Mouse (Mus musculus) liver, embryonic 12.5 days (tissue): ENCODE measurements around the gene Adgrg1. TPM values are rescaled to one million over a fixed set of nuclear protein-coding genes. Genes with fewer than 3 reads are reported as not detected.

Experiments used
- ATAC-seq: fragments of 200-750 bp; cut with Nextera tagmentation; 2 replicates; pipeline ENCODE4 v1.8.0; 2017; ENCODE audit warnings: moderate number of reproducible peaks, mild to moderate bottlenecking, moderate library complexity
- H3K27ac ChIP-seq: fragments of 300-500 bp; sonication (generic); 2 replicates; pipeline ENCODE4 v1.5.1; 2016; ENCODE audit warnings: mild to moderate bottlenecking
- H3K27me3 ChIP-seq: fragments of 300-500 bp; sonication (generic); replicated peaks from 2 replicates; pipeline ENCODE4 v1.6.1; 2016; ENCODE audit warnings: mild to moderate bottlenecking, moderate library complexity
- H3K36me3 ChIP-seq: fragments of 300-500 bp; sonication (generic); 2 replicates; pipeline ENCODE4 v1.6.1; 2016; ENCODE audit warnings: mild to moderate bottlenecking, moderate library complexity
- H3K4me1 ChIP-seq: fragments of 300-500 bp; sonication (generic); 2 replicates; pipeline ENCODE4 v1.6.1; 2016
- H3K4me2 ChIP-seq: fragments of 300-500 bp; sonication (generic); 2 replicates; pipeline ENCODE4 v1.6.1; 2016; ENCODE audit warnings: mild to moderate bottlenecking, moderate library complexity
- H3K4me3 ChIP-seq: fragments of 300-500 bp; sonication (generic); 2 replicates; pipeline ENCODE4 v1.5.1; 2016; ENCODE audit warnings: mild to moderate bottlenecking, moderate library complexity
- H3K9ac ChIP-seq: fragments of 300-500 bp; sonication (generic); 2 replicates; pipeline ENCODE4 v1.6.1; 2016; ENCODE audit warnings: mild to moderate bottlenecking, moderate library complexity
- H3K9me3 ChIP-seq: fragments of 300-500 bp; sonication (generic); replicated peaks from 2 replicates; pipeline ENCODE4 v1.6.1; 2016; ENCODE audit warnings: mild to moderate bottlenecking, moderate library complexity
- WGBS: fragments of 180-500 bp; shearing (Covaris S2); methylation state at CpG from one replicate; pipeline ENCODE4 v1.1.7; 2016; ENCODE audit not compliant: insufficient replicate concordance; 5-methylcytosine and 5-hydroxymethylcytosine counted together
- polyA plus RNA-seq: library from polyadenylated mRNA; unstranded; fragments of >200 nt; fragmentation: Nextera tagmentation; extraction: Ambion mirVana; gene quantifications from 2 replicates; pipeline ENCODE4 v1.2.1, GENCODE M21; 2016

Adgrg1 gene
- polyA plus RNA-seq, 1 experiment from 2014 or later, result 78.5 TPM

GRCm38 (mm10) chr8:94954368-94954737 lies 20.2 kb upstream of the Adgrg1 start:
- peak overlapping the region; percentile 44; the same call in 1 of the 2 replicates for H3K9ac ChIP-seq
- no peak for ATAC-seq
- no peaks in the 10 kb centered on the region for H3K36me3 ChIP-seq
- peaks cover 45% of the 10 kb centered on the region for H3K4me1 ChIP-seq
- peak overlapping the region; percentile 41; the same call in 1 of the 2 replicates for H3K4me2 ChIP-seq
- H3K27ac ChIP-seq, result peak overlapping the region; percentile 86
- no peaks in the 10 kb centered on the region for H3K9me3 ChIP-seq
- WGBS, result 73% methylated on average over 7 of the region's 7 CpGs
- no peaks in the 10 kb centered on the region for H3K27me3 ChIP-seq
- no peak overlapping the region for H3K4me3 ChIP-seq

GRCm38 (mm10) chr8:94954921-94955758 lies 19.4 kb upstream of the Adgrg1 start:
- H3K36me3 ChIP-seq, result no peaks in the 10 kb centered on the region
- H3K9ac ChIP-seq, result peak overlapping the region; percentile 44; the same call in 1 of the 2 replicates
- H3K27ac ChIP-seq, result peak overlapping the region; percentile 86
- no peaks in the 10 kb centered on the region for H3K9me3 ChIP-seq
- ATAC-seq, result peak; percentile 76
- H3K4me2 ChIP-seq, result peak overlapping the region; percentile 41
- 9% methylated on average over 9 of the region's 9 CpGs for WGBS
- no peaks in the 10 kb centered on the region for H3K27me3 ChIP-seq
- peak overlapping the region; percentile 2; the same call in 1 of the 2 replicates for H3K4me3 ChIP-seq
- H3K4me1 ChIP-seq, result peaks cover 47% of the 10 kb centered on the region

GRCm38 (mm10) chr8:94956078-94956574 lies 18.4 kb upstream of the Adgrg1 start:
- H3K9ac ChIP-seq, result no peak overlapping the region
- no peaks in the 10 kb centered on the region for H3K27me3 ChIP-seq
- H3K4me3 ChIP-seq, result no peak overlapping the region
- no peaks in the 10 kb centered on the region for H3K9me3 ChIP-seq
- peak; percentile 28; the same call in 1 of the 2 replicates for ATAC-seq
- peaks cover 50% of the 10 kb centered on the region for H3K4me1 ChIP-seq
- H3K27ac ChIP-seq, result peak overlapping the region; percentile 86
- no peaks in the 10 kb centered on the region for H3K36me3 ChIP-seq
- no peak overlapping the region for H3K4me2 ChIP-seq
- WGBS, result 79% methylated on average over 1 of the region's 1 CpGs

- peak overlapping the region; percentile 98 for H3K27ac ChIP-seq
- no peak overlapping the region for H3K4me2 ChIP-seq
- peak overlapping the region; percentile 23; the same call in 1 of the 2 replicates for H3K9ac ChIP-seq
- H3K9me3 ChIP-seq, result no peaks in the 10 kb centered on the region
- no peaks in the 10 kb centered on the region for H3K36me3 ChIP-seq
- H3K4me1 ChIP-seq, result peaks cover 68% of the 10 kb centered on the region
- 74% methylated on average over 1 of the region's 1 CpGs for WGBS
- H3K4me3 ChIP-seq, result no peak overlapping the region
- ATAC-seq, result no peak
- no peaks in the 10 kb centered on the region for H3K27me3 ChIP-seq
These were observed 12.3 kb upstream of the Adgrg1 start for GRCm38 (mm10) chr8:94962201-94962600.

GRCm38 (mm10) chr8:94964828-94965227 lies 9.7 kb upstream of the Adgrg1 start:
- ATAC-seq, result peak; percentile 95
- peak overlapping the region; percentile 67 for H3K9ac ChIP-seq
- peaks cover 88% of the 10 kb centered on the region for H3K4me1 ChIP-seq

GRCm38 (mm10) chr8:94966578-94966977 lies 8.0 kb upstream of the Adgrg1 start:
- Histone ChIP-seq H3K4me1 (peaks cover 97% of the 10 kb centered on the region), H3K36me3 (no peaks in the 10 kb centered on the region), H3K9ac (peak overlapping the region; percentile 43), H3K27ac (peak overlapping the region; percentile 98), H3K4me2 (0 out of 2 replicates have a peak overlapping the region, but pooled peaks have one; percentile 3), H3K4me3 (no peak overlapping the region), H3K9me3 (no peaks in the 10 kb centered on the region), H3K27me3 (no peaks in the 10 kb centered on the region)
- ATAC-seq, result no peak
- WGBS, result 5% methylated on average over 7 of the region's 7 CpGs

More at GRCm38 (mm10) chr8:94964828-94965227, 9.7 kb upstream of the Adgrg1 start:
- Histone ChIP-seq H3K27ac (peak overlapping the region; percentile 98), H3K9me3 (no peaks in the 10 kb centered on the region), H3K4me2 (peak overlapping the region; percentile 58), H3K36me3 (no peaks in the 10 kb centered on the region), H3K4me3 (peak overlapping the region; percentile 37), H3K27me3 (no peaks in the 10 kb centered on the region)
- 6% methylated on average over 10 of the region's 10 CpGs for WGBS

GRCm38 (mm10) chr8:94967071-94967470 lies 7.5 kb upstream of the Adgrg1 start:
- WGBS, result 33% methylated on average over 4 of the region's 4 CpGs
- H3K9me3 ChIP-seq, result no peaks in the 10 kb centered on the region
- H3K4me3 ChIP-seq, result no peak overlapping the region
- peak overlapping the region; percentile 43 for H3K9ac ChIP-seq
- ATAC-seq, result no peak
- H3K4me1 ChIP-seq, result peaks cover 94% of the 10 kb centered on the region
- 0 out of 2 replicates have a peak overlapping the region, but pooled peaks have one; percentile 3 for H3K4me2 ChIP-seq
- no peaks in the 10 kb centered on the region for H3K27me3 ChIP-seq
- H3K27ac ChIP-seq, result peak overlapping the region; percentile 98
- H3K36me3 ChIP-seq, result no peaks in the 10 kb centered on the region

GRCm38 (mm10) chr8:94967554-94967953 lies 7.0 kb upstream of the Adgrg1 start:
- no peaks in the 10 kb centered on the region for H3K27me3 ChIP-seq
- no peaks in the 10 kb centered on the region for H3K9me3 ChIP-seq
- no peaks in the 10 kb centered on the region for H3K36me3 ChIP-seq
- WGBS, result 38% methylated on average over 3 of the region's 3 CpGs
- H3K4me3 ChIP-seq, result no peak overlapping the region
- no peak overlapping the region for H3K4me2 ChIP-seq
- ATAC-seq, result no peak
- no peak overlapping the region for H3K9ac ChIP-seq
- peaks cover 89% of the 10 kb centered on the region for H3K4me1 ChIP-seq
- peak overlapping the region; percentile 98 for H3K27ac ChIP-seq

GRCm38 (mm10) chr8:94973270-94973669 lies 1.3 kb upstream of the Adgrg1 start:
- Histone ChIP-seq H3K36me3 (no peaks in the 10 kb centered on the region), H3K27ac (no peak overlapping the region), H3K9me3 (no peaks in the 10 kb centered on the region), H3K27me3 (peaks cover 6% of the 10 kb centered on the region; the same call in 1 of the 2 replicates), H3K4me3 (no peak overlapping the region), H3K4me2 (no peak overlapping the region), H3K4me1 (peaks cover 86% of the 10 kb centered on the region), H3K9ac (no peak overlapping the region)
- ATAC-seq, result no peak
- 63% methylated on average over 9 of the region's 9 CpGs for WGBS

- H3K4me2 ChIP-seq, result no peak overlapping the region
- WGBS, result 67% methylated on average over 9 of the region's 9 CpGs
- no peaks in the 10 kb centered on the region for H3K9me3 ChIP-seq
- H3K4me1 ChIP-seq, result peaks cover 88% of the 10 kb centered on the region
- H3K27me3 ChIP-seq, result peaks cover 8% of the 10 kb centered on the region; the same call in 1 of the 2 replicates
- H3K9ac ChIP-seq, result no peak overlapping the region
- no peak for ATAC-seq
- H3K27ac ChIP-seq, result no peak overlapping the region
- no peaks in the 10 kb centered on the region for H3K36me3 ChIP-seq
- no peak overlapping the region for H3K4me3 ChIP-seq
These were observed 765 bp upstream of the Adgrg1 start for GRCm38 (mm10) chr8:94973786-94974185.

GRCm38 (mm10) chr8:94976651-94977417 lies 2.3 kb downstream of the Adgrg1 start:
- Histone ChIP-seq H3K27me3 (peaks cover 8% of the 10 kb centered on the region; the same call in 1 of the 2 replicates), H3K4me2 (peak overlapping the region; percentile 59), H3K9me3 (no peaks in the 10 kb centered on the region), H3K4me1 (peaks cover 89% of the 10 kb centered on the region), H3K9ac (peak overlapping the region; percentile 59), H3K27ac (peak overlapping the region; percentile 50; the same call in 1 of the 2 replicates), H3K36me3 (no peaks in the 10 kb centered on the region), H3K4me3 (peak overlapping the region; percentile 42)
- ATAC-seq, result no peak
- 26% methylated on average over 17 of the region's 17 CpGs for WGBS
